Mouse (Mus musculus): ENCODE data around the gene Uimc1.

GRCm38 (mm10) chr13:55047706-55048105 is 52.4 kb downstream of the Uimc1 start:
- TF ChIP-seq CTCF (IDR thresholded peaks at IDR 0.05; ENCODE audit: borderline replicate concordance, insufficient read depth, low read length) (no peak), POLR2A (IDR thresholded peaks at IDR 0.05; ENCODE audit: low read depth, low read length) (no peak)
